ENCODE assay signal across 9 mouse cellular contexts in the genomic region with DNA sequence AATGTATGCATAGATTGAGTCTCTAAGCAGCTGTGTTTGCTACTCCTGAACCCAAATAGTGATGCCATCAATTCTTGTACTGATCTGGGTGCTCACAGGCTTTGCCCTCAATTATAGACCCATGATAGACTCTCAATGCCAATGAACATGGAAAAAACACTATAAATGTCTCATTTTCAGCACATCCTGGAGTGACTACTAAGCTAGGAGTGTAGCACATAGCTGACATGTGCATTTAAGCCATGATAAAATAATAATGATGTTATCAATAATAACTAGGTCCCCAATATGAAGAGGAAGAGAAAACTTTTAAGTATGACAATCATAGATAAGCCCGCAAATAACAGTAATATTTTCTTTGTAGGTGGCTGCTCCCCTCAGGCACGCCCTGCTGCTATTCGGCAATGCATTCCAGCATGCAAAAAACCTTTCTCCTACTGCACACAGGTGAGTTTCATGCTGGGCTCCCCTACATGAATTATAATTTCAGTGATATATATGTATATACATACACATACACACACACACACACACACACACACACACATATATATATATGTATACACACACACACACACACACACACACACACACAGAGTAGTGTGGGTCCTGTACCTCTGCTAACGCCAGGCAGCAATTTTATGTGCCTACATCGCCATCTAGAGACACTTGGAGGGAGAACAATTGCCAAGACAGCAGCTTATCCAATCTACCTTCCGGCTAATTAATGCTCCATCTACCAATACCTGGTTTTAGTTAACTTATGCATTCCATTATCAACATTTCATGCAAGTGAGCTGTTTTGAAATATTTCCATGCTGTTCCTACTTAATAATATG.
A peak's percentile ranks its signal among the peaks of the same experiment; 100 is the strongest.
DNase-seq lines count a peak whose midpoint lies in the region; ATAC-seq and TF ChIP-seq lines count a peak whose summit lies in the region.
"Had no signal": no experiment of that assay in that cellular context is flagged by ENCODE, and none has a peak within 500 bp of the region (broad histone marks: within the 10 kb centered on the region; RNA-seq: fewer than 3 reads in every experiment).

No protein-coding gene starts in this region.

- no peak overlapping the region for H3K9ac ChIP-seq in stomach, postnatal 0 days (ENCODE audit: low read length)
- H3K9ac ChIP-seq: embryonic facial prominence, embryonic 15.5 days had no signal

- 44% methylated on average over 6 of the region's 6 CpGs for WGBS in lung, adult 2 months
- 41% methylated on average over 6 of the region's 6 CpGs for WGBS in stomach, postnatal 0 days

- no peak overlapping the region for H3K4me3 ChIP-seq in lung, adult 2 months (replicated peaks; ENCODE audit: extremely low read depth, low read depth, low read length)
- no peak overlapping the region for H3K4me3 ChIP-seq in stomach, postnatal 0 days (ENCODE audit: low read depth, low read length)
- H3K4me3 ChIP-seq: embryonic facial prominence, embryonic 15.5 days had no signal

- H3K27me3 ChIP-seq in stomach, postnatal 0 days (ENCODE audit: control insufficient read depth, insufficient read depth, low read length), result no peaks in the 10 kb centered on the region
- H3K27me3 ChIP-seq: embryonic facial prominence, embryonic 15.5 days had no signal

- TF ChIP-seq CTCF in lung, adult 2 months (IDR thresholded peaks at IDR 0.05; ENCODE audit: insufficient read depth, low read length), result 0 out of 2 replicates have a peak, but pooled peaks have one; percentile 1
- peak; percentile 80 for TF ChIP-seq CTCF in stomach, postnatal 0 days (IDR thresholded peaks at IDR 0.05; ENCODE audit: low read depth)

- no peak overlapping the region for H3K4me2 ChIP-seq in stomach, postnatal 0 days (replicated peaks; ENCODE audit: low read depth)
- H3K4me2 ChIP-seq: embryonic facial prominence, embryonic 15.5 days had no signal

- H3K27ac ChIP-seq in stomach, postnatal 0 days (replicated peaks), result no peak overlapping the region
- H3K27ac ChIP-seq: embryonic facial prominence, embryonic 15.5 days had no signal

- no peaks in the 10 kb centered on the region for H3K36me3 ChIP-seq in stomach, postnatal 0 days (ENCODE audit: control insufficient read depth, insufficient read depth, low read length)
- H3K36me3 ChIP-seq: embryonic facial prominence, embryonic 15.5 days had no signal

- no peaks in the 10 kb centered on the region for H3K4me1 ChIP-seq in lung, adult 2 months (ENCODE audit: control insufficient read depth, insufficient read depth, low read length)
- H3K4me1 ChIP-seq in stomach, postnatal 0 days (replicated peaks; ENCODE audit: control insufficient read depth, insufficient read depth), result no peaks in the 10 kb centered on the region
- H3K4me1 ChIP-seq: embryonic facial prominence, embryonic 15.5 days had no signal

- no peak for TF ChIP-seq POLR2A in lung, adult 2 months (IDR thresholded peaks at IDR 0.05; ENCODE audit: borderline replicate concordance, extremely low read depth, low read depth, low read length)

- TF ChIP-seq EP300 in stomach, postnatal 0 days (optimal IDR thresholded peaks at IDR 0.05), result no peak

- no peaks in the 10 kb centered on the region for H3K9me3 ChIP-seq in stomach, postnatal 0 days (ENCODE audit: control insufficient read depth, low read length)
- H3K9me3 ChIP-seq: embryonic facial prominence, embryonic 15.5 days had no signal

- no peak for ATAC-seq in stomach, postnatal 0 days (ENCODE audit: low FRiP score, low TSS enrichment)

- DNase-seq in lung, adult 2 months, result no peak
- DNase-seq in lung, adult 18-20 months, result no peak
- DNase-seq in c-Kit-positive CD71-positive TER-119-positive erythroid progenitor cells, embryonic 14.5 days (ENCODE audit: low spot score), result peak; percentile 50
- DNase-seq in forelimb bud, embryonic 11.5 days (ENCODE audit: low read depth, low spot score), result peak; percentile 40
- peak; percentile 16 to 72 for DNase-seq in layer of hippocampus, adult 18-20 months (ENCODE audit: low spot score in 2 of 2)
- DNase-seq in lung, postnatal 14 days, result peak; percentile 11
- peak; percentile 32 for DNase-seq in stomach, postnatal 0 days (ENCODE audit: low spot score)
- DNase-seq in testis, postnatal 10 days (ENCODE audit: low spot score), result no peak

Comparison
In these comparisons a context has a peak if more than half of its experiments do, and no peak if none do; other contexts are left out.
1. DNase-seq: peak in c-Kit-positive CD71-positive TER-119-positive erythroid progenitor cells, embryonic 14.5 days (single experiment), forelimb bud, embryonic 11.5 days (single experiment), layer of hippocampus, adult 18-20 months (2 of 2), lung, postnatal 14 days (single experiment) and stomach, postnatal 0 days (single experiment); none in lung, adult 2 months (single experiment), lung, adult 18-20 months (0 of 2) and testis, postnatal 10 days (single experiment).